Mouse (Mus musculus) thymus, adult 2 months (tissue): ENCODE results near the gene Pheta2.

ENCODE experiments used
- CTCF ChIP-seq: fragments of 200-500 bp; IDR thresholded peaks from 2 replicates; pipeline ENCODE4 v1.5.1; 2012; ENCODE audit warnings: mild to moderate bottlenecking, control low read depth, low read length, moderate library complexity, borderline replicate concordance; ENCODE audit not compliant: control insufficient read depth, poor library complexity, insufficient read depth; ENCODE audit errors: extremely low read depth
- POLR2A ChIP-seq: fragments of 200-500 bp; IDR thresholded peaks from 2 replicates; pipeline ENCODE4 v1.6.1; 2012; ENCODE audit warnings: mild to moderate bottlenecking, low read length, control low read depth, moderate library complexity; ENCODE audit not compliant: control insufficient read depth, poor library complexity, insufficient read depth; ENCODE audit errors: extremely low read depth

DNA sequence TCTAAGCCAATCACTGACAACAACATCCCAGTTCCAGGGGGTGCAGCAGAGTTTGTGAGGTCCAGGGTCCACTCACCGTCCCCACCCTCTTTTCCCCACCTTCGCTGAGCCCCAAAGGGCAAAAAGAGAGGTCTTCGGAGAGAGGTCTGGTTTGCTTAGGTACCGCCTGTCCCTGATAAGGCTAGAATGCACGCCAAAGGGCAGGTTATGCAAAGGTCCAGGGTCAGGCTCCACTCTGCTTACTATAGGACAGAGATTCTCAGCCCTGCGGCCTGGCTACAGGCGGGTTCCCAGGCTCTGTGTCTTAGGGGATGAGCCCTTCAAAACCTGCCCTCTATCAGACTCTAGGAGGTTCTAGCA, 40.7 kb downstream of the Pheta2 start:
- TF ChIP-seq CTCF (no peak), POLR2A (no peak)
